Mouse (Mus musculus) forebrain, embryonic 10.5 days (tissue): ENCODE results near the gene Ipo11. TPM values are rescaled to one million over a fixed set of nuclear protein-coding genes. Genes with fewer than 3 reads are reported as not detected.
"Not testable (repeated sequence)": the region's sequence is repeated elsewhere in the genome, so short reads cannot be mapped to it uniquely, and the experiment has no call there.

ENCODE experiments used
- DNase-seq: peaks from one replicate; pipeline ENCODE4 v3.0.0-alpha.2; 2017; ENCODE audit warnings: low spot score; ENCODE audit errors: extremely low spot score
- H3K27ac ChIP-seq: fragments of 300-500 bp; sonication (generic); 2 replicates; pipeline ENCODE4 v1.5.1; 2016; ENCODE audit warnings: mild to moderate bottlenecking
- H3K27me3 ChIP-seq: fragments of 300-500 bp; sonication (generic); 2 replicates; pipeline ENCODE4 v1.6.1; 2016; ENCODE audit warnings: mild to moderate bottlenecking; ENCODE audit not compliant: poor library complexity, severe bottlenecking
- H3K36me3 ChIP-seq: fragments of 300-500 bp; sonication (generic); replicated peaks from 2 replicates; pipeline ENCODE4 v1.6.1; 2016; ENCODE audit warnings: mild to moderate bottlenecking, moderate library complexity
- H3K4me1 ChIP-seq: fragments of 300-500 bp; sonication (generic); 2 replicates; pipeline ENCODE4 v1.6.1; 2016
- H3K4me3 ChIP-seq: fragments of 300-500 bp; sonication (generic); 2 replicates; pipeline ENCODE4 v1.5.1; 2016; ENCODE audit warnings: mild to moderate bottlenecking, moderate library complexity
- H3K9me3 ChIP-seq: fragments of 300-500 bp; sonication (generic); 2 replicates; pipeline ENCODE4 v1.6.1; 2016; ENCODE audit warnings: mild to moderate bottlenecking, moderate library complexity
- WGBS: fragments of 180-500 bp; shearing (Covaris S2); methylation state at CpG from one replicate; pipeline ENCODE4 v1.1.7; 2016; 5-methylcytosine and 5-hydroxymethylcytosine counted together
- polyA plus RNA-seq: library from polyadenylated mRNA; unstranded; fragments of >200 nt; fragmentation: Nextera tagmentation; extraction: Ambion mirVana; gene quantifications from 2 replicates; pipeline ENCODE4 v1.2.1, GENCODE M21; 2016

Gene Ipo11
- polyA plus RNA-seq, 1 experiment from 2014 or later: 108 TPM

DNA sequence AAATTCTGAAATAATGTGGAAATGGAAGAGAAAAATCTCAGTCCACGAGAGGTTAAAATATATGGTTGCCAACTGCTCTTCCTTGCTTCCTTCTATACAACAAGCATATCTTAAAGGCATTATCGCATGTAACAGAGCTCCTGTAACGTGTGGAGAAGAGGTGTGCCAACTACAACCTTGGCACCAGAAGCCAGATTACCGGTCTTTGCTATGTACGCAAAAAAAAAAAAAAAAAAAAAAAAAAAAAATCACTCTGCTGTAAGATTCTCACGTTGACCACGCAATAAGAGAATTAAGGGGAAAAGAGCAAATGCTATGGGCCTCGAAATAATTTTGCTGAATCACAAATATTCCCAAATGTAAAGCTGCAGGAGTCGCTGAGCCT is 895 bp downstream of the Ipo11 start:
- DNase-seq: no peak
- peak overlapping the region; percentile 96 for H3K27ac ChIP-seq
- peak overlapping the region; percentile 98 for H3K4me3 ChIP-seq
- 10% methylated on average over 9 of the region's 9 CpGs for WGBS
- no peaks in the 10 kb centered on the region for H3K27me3 ChIP-seq
- H3K4me1 ChIP-seq: peaks cover 17% of the 10 kb centered on the region
- H3K36me3 ChIP-seq: peaks cover 3% of the 10 kb centered on the region; the same call in 1 of the 2 replicates
- no peaks in the 10 kb centered on the region for H3K9me3 ChIP-seq

DNA sequence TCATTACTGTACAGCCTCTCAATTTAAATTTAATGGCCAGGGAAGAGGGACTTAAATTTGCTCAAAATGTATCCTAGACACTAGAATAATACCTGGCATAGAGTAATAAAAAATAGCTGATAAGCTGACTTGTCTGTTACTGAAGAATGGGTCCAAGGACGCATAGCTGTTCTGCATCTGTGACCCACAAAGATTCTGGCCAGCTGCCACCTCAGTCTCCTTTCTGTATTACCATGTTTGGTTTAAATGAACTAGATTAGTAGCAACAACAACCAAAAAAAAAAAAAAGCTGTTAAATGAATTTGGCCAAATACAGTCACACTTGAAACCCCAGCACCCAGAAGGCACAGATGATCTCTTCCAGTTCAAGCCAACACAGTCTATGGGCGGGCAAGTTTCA is 7.6 kb downstream of the Ipo11 start:
- WGBS: 94% methylated on average over 2 of the region's 2 CpGs

DNA sequence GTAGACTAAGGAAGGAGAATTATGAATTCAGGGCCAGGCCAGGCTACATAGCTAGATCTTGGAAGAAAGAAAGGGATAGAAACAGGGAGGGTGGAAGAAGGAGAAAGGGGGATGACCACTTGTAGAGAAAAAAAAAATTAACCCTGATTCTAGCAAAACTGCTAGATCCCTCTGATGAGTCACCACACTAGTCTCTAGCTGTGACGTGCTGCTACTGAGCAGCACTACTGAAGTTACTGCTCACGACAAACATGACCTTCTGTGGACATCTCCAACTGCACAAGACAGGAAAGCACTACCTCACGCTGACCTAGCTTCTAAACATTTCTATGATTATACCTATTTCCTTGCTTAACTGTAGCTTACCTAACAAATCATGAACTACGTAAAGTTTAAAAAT is 8.5 kb downstream of the Ipo11 start:
- no peak for DNase-seq
- H3K27me3 ChIP-seq: no peaks in the 10 kb centered on the region
- H3K36me3 ChIP-seq: peaks cover 64% of the 10 kb centered on the region
- 96% methylated on average over 4 of the region's 4 CpGs for WGBS
- no peak overlapping the region for H3K4me3 ChIP-seq
- H3K4me1 ChIP-seq: no peaks in the 10 kb centered on the region
- H3K27ac ChIP-seq: no peak overlapping the region
- peaks cover 19% of the 10 kb centered on the region for H3K9me3 ChIP-seq

More for the DNA sequence above, 7.6 kb downstream of the Ipo11 start:
- Histone ChIP-seq H3K27ac (no peak overlapping the region), H3K9me3 (peaks cover 19% of the 10 kb centered on the region), H3K36me3 (peaks cover 56% of the 10 kb centered on the region), H3K27me3 (no peaks in the 10 kb centered on the region), H3K4me1 (no peaks in the 10 kb centered on the region), H3K4me3 (no peak overlapping the region)
- no peak for DNase-seq

DNA sequence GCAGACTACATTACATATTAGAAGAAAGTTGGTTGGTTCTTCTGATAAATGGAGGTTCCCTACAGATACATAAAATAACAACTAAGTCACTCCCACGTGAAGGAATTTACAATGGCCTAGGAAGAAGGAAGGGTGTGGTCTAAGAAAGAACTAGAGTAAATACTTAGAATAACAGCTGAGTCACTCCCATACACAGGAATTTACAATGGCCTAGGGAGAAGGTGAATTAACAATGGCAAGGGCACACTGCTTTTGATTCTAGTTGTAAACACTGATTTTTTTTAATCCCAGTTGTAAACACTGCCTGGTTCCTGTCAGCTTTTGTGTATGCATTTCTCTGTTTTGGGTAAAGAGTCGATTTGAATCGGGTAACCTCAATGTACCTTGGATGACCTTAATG is 10.8 kb downstream of the Ipo11 start:
- H3K4me1 ChIP-seq, DNase-seq, H3K27me3 ChIP-seq, H3K4me3 ChIP-seq, H3K27ac ChIP-seq: not testable (repeated sequence)
- H3K36me3 ChIP-seq: peaks cover 87% of the 10 kb centered on the region
- whole genome bisulfite sequencing: 97% methylated on average over 3 of the region's 3 CpGs
- peaks cover 19% of the 10 kb centered on the region for H3K9me3 ChIP-seq

DNA sequence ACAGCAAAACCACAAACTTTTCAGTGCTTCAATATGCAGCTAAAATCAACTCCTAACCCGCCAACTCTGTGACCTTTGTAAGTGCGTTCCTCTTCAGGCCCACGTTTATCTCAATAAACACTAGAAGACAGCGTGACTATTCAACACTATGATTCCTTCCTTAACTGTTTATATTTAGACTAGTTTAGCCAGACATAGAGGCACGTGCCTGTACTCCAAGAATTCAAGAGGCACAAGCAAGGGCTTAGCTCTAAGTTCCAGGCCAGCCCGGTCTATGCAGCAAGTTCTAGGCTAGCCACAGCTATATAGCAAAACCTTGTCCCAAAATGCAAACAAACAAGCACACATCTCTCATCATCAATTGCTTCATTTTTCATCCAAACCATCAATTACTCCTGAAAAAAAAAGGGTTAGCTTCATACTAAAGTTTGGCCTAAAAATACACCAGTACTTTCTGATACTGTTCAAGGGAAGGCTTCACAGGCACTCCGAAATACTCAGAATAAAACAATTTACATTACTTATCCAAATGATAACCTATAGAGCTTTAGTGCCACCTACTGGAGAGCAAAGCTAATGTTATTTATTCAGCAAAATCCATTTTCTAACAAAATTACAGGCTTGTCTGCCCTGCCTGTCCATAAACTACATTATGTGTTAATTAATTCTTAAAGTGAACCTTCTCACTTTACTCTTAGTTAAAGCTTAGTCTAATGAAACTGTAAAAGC is 18.3 kb downstream of the Ipo11 start:
- peaks cover 65% of the 10 kb centered on the region for H3K36me3 ChIP-seq
- no peak for DNase-seq
- H3K4me1 ChIP-seq: no peaks in the 10 kb centered on the region
- no peak overlapping the region for H3K27ac ChIP-seq
- H3K9me3 ChIP-seq: no peaks in the 10 kb centered on the region
- WGBS: 96% methylated on average over 7 of the region's 7 CpGs
- H3K4me3 ChIP-seq: no peak overlapping the region
- H3K27me3 ChIP-seq: no peaks in the 10 kb centered on the region

DNA sequence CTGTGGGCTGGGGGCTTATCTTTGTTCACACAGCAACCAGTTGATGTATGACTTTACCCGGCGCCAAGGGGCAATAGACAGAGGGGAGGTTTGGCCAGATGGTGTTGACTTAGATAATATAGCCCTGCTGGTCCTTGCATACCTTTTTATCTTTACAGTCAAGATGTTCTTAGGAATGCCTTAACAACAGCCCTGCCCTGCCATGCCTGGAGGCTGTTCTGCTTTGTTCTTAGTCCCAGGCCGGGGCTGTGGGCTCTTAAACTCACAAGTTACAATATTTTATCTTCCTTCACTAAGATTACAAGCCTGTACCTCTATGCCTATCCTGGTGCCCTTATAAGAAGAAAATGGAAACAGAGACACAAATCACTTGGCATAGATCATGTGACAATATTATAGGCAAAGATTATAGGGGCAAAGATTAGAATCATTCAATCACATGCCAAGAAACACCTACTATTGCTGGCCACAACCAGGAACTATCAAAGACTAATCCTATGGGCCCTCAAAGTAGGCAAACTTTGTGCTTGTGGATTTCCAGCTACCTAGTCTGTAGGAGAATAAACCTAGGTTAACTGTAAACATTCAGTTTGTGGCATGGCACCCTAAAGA is 23.5 kb downstream of the Ipo11 start:
- H3K4me3 ChIP-seq: no peak overlapping the region
- no peaks in the 10 kb centered on the region for H3K27me3 ChIP-seq
- 0 out of 2 replicates have a peak overlapping the region, but pooled peaks have one; percentile 5 for H3K27ac ChIP-seq
- no peak for DNase-seq
- peaks cover 51% of the 10 kb centered on the region for H3K36me3 ChIP-seq
- WGBS: 84% methylated on average over 3 of the region's 3 CpGs
- no peaks in the 10 kb centered on the region for H3K4me1 ChIP-seq
- H3K9me3 ChIP-seq: no peaks in the 10 kb centered on the region

DNA sequence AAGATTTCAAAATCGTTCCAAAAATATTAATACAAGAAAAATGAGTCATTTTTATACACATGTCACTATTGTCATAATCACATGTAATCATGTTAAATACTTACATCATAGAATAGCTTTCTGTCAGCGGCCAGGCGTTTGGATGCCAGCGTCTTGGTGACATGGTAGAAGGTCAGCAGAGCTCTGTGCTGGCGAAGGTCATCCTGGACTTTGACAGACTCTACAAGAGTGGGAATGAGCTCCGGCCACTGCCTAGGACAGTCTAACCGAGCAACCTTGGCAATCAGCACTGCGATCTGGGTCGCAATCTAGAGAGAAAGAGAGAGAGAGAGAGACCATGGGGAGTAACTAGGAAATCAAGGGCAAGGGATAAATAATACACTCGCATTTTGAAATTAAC is 26.7 kb downstream of the Ipo11 start:
- no peak overlapping the region for H3K27ac ChIP-seq
- no peaks in the 10 kb centered on the region for H3K4me1 ChIP-seq
- H3K36me3 ChIP-seq: peaks cover 69% of the 10 kb centered on the region
- H3K9me3 ChIP-seq: no peaks in the 10 kb centered on the region
- no peak overlapping the region for H3K4me3 ChIP-seq
- no peaks in the 10 kb centered on the region for H3K27me3 ChIP-seq
- WGBS: 97% methylated on average over 10 of the region's 10 CpGs
- DNase-seq: no peak

DNA sequence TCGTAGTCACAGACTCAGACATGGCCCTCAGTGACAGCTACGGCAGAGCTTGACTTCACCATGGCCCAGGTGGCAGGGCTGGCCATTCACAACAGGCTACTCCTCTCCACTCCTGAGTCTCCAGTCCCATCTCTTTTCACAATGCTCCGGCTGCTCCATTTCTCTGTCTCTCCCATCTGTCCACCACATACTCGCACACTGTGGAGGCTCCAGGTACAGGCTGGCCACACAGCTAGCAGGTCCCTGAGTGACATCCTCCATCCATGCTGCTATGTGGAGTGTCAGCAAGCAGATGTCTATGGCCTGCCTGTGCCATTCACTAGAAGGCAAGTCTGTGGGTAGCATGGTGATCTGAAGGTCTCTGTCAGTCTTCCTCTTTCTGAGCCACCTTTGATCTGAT is 29.5 kb downstream of the Ipo11 start:
- H3K4me1 ChIP-seq: no peaks in the 10 kb centered on the region
- H3K4me3 ChIP-seq: no peak overlapping the region
- no peaks in the 10 kb centered on the region for H3K27me3 ChIP-seq
- H3K27ac ChIP-seq: no peak overlapping the region
- H3K9me3 ChIP-seq: no peaks in the 10 kb centered on the region
- no peak for DNase-seq
- 96% methylated on average over 4 of the region's 4 CpGs for WGBS
- H3K36me3 ChIP-seq: peaks cover 80% of the 10 kb centered on the region

DNA sequence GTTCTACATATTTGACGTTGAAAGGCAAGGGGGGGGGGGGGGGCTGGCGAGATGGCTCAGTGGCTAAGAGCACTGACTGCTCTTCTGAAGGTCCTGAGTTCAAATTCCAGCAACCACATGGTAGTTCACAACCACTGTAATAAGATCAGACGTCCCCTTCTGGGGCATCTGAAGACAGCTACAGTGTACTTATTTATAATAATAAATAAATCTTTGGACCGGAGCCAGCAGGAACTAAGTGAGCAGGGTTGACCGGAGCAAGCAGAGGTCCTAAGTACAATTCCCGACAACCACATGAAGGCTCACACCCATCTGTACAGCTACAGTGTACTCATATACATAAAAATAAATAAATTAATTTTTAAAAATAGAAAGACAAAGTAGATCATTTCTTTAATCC is 31.6 kb downstream of the Ipo11 start:
- not testable (repeated sequence) for H3K27ac ChIP-seq

DNA sequence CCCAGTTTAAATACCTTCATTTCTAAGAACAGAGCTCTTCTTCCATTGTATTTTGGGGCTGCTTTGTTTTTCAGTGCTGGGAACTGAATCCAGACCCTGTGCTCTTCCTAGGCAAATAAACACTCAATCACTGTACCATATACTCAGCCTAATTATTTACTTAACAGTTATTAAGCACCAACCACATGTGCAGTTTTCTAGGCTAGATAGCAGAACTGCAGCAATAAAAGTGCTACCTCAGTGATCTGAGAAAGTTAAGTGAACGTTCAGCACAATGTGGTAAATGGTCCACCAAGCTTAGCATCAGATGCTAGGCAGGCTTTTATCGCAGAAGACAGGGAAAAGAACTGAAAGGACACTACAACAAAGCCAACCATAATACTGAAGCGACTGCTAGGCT is 32.1 kb downstream of the Ipo11 start:
- no peaks in the 10 kb centered on the region for H3K4me1 ChIP-seq
- H3K4me3 ChIP-seq: no peak overlapping the region
- WGBS: 95% methylated on average over 3 of the region's 3 CpGs
- no peak overlapping the region for H3K27ac ChIP-seq
- DNase-seq: no peak
- H3K9me3 ChIP-seq: no peaks in the 10 kb centered on the region
- peaks cover 75% of the 10 kb centered on the region for H3K36me3 ChIP-seq
- H3K27me3 ChIP-seq: no peaks in the 10 kb centered on the region

More for the DNA sequence above, 31.6 kb downstream of the Ipo11 start:
- 92% methylated on average over 6 of the region's 6 CpGs for WGBS
- not testable (repeated sequence) for DNase-seq, H3K4me1 ChIP-seq, H3K4me3 ChIP-seq, H3K27me3 ChIP-seq, H3K9me3 ChIP-seq
- peaks cover 75% of the 10 kb centered on the region for H3K36me3 ChIP-seq

DNA sequence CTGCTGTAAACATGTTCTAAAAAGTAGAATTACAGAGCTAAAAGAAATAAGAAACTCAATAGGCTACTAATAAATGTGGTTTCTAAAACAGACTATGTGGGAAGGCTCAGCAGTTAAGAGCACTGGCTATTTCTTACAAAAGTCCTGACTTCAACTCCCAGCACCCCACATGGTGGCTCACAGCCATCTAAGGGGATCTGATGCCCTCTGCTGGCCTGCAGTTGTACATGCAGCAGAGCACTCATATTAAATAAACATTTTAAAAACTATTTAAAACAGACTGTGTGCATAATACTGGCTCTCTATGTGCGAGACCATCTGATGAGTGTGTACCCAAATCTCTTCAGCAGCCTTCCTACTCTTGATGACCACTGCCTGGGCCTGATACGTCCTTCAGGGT is 42.5 kb downstream of the Ipo11 start:
- H3K4me1 ChIP-seq: no peaks in the 10 kb centered on the region
- no peaks in the 10 kb centered on the region for H3K27me3 ChIP-seq
- H3K36me3 ChIP-seq: peaks cover 81% of the 10 kb centered on the region
- no peaks in the 10 kb centered on the region for H3K9me3 ChIP-seq
- DNase-seq: no peak
- 95% methylated on average over 2 of the region's 2 CpGs for WGBS
- no peak overlapping the region for H3K4me3 ChIP-seq
- H3K27ac ChIP-seq: no peak overlapping the region

DNA sequence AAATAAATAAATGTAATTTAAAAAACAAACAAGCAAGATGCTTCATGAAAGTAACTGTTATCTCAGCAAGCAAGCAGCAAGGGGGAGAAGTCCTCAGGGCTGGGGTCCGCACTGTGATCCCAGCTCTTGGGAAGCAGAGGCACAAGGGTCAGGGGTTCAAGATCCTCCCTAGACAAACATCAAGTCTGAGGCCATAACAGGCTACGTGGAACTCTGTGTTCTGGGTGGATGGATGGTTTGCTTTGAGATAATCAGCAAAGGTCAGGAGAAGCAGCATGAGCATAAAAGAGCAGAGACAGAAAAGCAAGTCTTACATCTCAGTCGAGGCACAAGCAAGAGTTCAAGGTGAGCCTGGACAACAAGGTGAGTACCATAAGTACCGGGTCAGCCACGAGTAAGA is 43.1 kb downstream of the Ipo11 start:
- Histone ChIP-seq H3K36me3 (peaks cover 77% of the 10 kb centered on the region), H3K4me3 (no peak overlapping the region), H3K27me3 (no peaks in the 10 kb centered on the region), H3K9me3 (no peaks in the 10 kb centered on the region), H3K27ac (no peak overlapping the region; the same call in 1 of the 2 replicates), H3K4me1 (no peaks in the 10 kb centered on the region)
- DNase-seq: no peak
- 89% methylated on average over 5 of the region's 5 CpGs for WGBS

DNA sequence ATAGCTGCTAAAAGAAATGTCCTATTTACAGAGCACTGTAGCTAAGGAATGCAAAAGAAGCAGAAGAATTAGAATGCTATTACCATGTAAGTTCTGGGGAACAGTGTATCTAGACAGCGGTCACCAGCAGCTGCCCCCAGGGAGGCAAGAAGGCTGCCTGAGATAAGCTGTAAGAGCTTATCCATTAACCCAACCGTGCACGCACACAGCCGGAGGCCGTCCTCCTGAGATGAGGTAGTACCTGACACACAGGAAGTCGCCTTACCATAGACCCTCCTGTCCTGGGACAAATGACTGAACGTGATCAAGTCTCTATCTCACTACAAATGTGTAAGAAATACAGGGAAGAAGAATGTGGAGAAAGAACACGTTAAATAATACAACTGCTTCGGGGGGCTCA is 43.6 kb downstream of the Ipo11 start:
- no peak for DNase-seq
- no peak overlapping the region for H3K27ac ChIP-seq
- WGBS: 92% methylated on average over 9 of the region's 9 CpGs
- H3K4me3 ChIP-seq: no peak overlapping the region
- H3K4me1 ChIP-seq: no peaks in the 10 kb centered on the region
- H3K36me3 ChIP-seq: peaks cover 75% of the 10 kb centered on the region
- H3K27me3 ChIP-seq: no peaks in the 10 kb centered on the region
- no peaks in the 10 kb centered on the region for H3K9me3 ChIP-seq
